Mouse (Mus musculus): ENCODE results near the gene Inf2.

Gene Inf2

DNA sequence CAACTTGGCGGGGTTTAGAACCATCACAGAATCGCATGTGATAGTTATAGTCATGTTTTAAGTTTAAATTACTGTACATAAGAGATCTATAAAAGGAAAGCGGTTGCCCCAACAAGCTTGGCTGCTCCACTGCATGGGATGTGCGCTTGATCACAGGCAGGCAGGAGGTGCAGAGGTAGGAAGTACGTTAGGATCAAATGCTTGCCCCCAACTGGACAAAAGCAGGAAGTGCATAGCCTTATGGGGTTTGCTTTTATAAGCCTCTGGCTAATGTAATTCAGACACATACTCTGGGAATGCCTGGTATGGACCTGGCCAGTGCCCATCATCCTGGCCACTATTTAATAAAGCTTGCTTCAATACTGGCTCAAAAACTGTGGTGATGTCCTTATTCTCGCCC is 17.5 kb upstream of the Inf2 start:
- DNase-seq = no peak

DNA sequence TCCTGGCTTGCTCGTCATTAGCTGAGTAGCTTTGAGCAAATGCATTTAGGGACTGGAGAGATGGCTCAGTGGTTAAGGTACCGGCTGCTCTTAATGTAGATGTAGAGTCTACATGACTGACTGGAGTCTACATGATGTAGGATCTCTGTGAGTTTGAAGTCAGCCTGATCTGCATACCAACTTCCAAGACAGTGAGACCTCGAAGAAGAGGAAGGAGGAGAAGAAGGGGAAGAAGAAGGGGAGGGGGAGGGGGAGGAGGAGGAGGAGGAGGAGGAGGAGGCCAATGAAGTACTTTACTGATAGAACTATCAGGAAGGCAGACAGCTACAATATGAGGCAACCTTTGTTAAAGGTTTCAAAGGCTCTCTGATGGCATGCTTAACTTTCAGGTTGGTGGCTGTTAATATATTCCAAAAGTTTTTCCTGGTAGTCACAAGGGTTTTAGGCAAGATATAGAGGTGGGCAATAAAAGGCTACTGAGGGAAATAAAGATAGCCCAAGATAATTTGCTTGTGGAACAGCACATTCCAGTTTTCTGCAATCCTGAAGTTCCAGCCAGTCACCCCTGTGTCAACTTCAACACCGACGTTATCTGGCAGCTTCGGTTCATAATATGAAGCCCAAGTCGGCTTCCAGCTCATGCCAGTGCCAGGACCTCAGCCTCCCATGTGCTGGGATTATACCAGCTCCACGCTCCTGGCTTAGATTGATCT is 13.2 kb upstream of the Inf2 start:
- no peak for DNase-seq

DNA sequence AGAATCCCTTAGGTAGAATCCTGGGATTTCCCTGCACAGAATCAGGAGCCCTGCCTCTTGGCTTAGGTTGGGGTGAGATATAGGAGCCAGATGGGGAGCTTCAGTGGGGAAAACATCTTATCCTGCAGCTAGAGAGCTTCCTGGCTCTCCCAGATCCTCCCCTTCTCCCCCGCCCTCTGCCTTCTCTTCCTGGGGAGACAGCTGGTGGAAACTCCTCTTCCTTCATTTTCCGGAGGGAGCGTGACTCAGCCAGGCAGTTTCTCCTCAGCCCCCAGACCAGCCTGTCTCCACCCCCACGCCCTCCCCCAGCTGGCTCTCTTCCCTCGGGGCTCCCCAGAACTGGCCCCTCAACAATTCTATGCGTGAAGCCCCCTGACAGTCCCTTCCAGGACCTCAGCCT is 12.2 kb upstream of the Inf2 start:
- DNase-seq = peak; percentile 69

DNA sequence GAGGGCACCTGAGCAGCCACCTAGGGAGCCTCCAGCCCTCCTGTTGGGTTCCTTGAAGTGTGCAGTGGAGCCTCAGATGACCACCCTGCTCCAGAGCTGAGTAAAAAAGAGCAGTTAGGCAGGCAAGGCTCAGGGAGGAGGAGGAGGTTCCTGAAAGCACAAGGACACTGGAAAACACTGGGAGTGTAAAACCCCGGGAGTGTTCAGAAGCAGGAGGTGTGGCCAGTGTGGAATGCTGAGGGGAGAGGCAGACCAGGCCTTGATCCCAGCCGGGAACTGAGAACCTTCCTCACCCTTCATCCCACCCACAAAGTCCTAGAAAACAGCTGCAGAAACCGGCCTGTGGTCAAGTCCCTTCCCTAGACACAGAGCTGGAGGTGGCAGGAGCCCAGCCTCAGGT is 11.8 kb upstream of the Inf2 start:
- peak; percentile 47 for DNase-seq

DNA sequence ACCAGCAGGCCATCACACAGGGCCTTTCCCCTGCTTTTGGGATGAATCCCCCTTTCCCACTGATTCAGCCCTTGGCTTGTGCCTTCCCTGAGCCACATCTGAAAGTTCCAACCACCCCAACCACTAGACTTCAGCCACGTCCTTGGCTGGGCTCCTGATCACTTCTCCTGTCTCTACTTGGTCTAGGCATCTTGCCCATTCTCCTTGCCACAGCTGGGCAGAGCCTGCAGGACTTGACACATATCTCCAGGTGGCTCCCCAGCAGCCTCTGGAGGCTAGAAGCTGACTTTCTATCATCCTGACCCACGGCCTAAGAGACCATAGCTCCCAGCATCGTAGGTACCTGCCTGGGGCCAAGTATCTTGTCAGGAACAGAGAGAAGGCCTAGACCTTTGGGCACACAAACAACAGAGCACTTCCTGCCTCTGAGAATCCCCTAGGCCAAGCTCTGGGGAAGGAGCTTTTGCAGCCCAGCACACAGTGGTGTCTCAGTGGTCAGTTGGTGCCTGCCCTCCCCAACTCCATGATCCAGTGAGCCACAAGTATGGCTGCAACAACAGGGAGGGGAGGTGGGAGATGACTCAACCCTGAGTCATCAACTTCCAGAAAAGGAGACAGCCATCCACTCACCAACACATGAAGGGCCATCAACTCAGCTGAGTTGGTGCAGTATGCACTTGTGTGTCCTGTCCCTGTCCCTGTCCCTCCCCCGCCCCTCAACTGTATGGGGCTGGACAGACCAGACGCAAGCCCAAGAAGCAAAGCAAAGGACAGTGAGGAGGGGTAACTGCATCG is 10.1 kb upstream of the Inf2 start:
- no peak for DNase-seq

DNA sequence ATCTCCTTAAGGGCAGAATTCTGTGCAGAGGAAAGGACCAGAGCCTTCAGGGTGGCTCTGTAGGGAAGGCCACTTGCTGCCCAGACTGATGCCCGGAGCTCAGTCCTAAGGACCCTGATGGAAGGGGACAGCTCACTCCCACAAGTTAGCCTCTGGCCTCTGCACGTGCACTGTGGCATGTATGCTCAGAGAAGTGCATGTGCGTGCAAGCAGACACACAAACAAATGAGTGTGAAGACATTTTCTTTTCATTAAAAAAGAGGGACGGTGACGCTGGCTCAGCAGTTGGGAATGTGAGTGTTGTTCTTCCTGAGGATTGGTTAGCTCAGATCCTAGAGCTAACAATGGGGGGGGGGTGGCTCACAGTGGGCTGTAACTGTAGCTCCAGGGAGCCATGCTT is 9.2 kb upstream of the Inf2 start:
- DNase-seq = no peak

DNA sequence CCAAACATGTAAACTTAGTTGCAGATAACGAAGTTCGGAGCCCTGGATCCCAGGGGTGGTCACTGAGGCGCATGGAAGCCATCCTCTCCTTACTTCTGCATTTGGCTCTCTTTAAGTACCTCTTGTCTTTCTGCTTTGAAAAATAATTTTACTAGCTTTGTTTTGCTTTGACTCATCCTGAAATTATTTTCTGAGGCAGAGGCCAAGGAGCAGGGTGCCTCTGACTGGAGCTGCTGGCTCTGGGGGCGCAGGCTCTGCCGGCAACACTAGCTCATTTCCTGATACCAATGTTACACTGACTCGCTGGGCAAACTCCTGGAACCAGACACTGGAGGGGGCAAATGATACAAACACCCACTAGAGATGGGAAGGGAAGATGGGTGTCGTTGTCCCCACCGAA is 8.7 kb upstream of the Inf2 start:
- DNase-seq = no peak

DNA sequence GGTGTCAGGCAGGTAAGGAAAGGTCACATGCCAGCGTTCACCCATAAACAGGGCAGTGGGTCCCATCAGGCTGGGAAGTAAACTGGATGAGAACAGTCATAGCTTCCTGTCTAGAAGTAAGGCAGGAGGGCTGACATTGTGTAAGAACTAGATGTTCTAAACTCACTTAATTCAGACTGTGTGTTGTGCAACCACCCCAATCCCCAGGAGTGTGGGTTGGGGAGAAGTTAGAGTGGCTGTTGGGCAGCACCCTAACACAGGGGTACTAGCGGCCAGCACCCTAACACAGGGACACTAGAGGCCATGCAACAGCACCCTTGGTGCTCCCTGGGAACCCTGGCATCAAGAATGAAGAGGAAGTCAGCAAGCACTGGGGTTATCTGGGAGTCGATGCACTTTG is 7.5 kb upstream of the Inf2 start:
- no peak for DNase-seq

DNA sequence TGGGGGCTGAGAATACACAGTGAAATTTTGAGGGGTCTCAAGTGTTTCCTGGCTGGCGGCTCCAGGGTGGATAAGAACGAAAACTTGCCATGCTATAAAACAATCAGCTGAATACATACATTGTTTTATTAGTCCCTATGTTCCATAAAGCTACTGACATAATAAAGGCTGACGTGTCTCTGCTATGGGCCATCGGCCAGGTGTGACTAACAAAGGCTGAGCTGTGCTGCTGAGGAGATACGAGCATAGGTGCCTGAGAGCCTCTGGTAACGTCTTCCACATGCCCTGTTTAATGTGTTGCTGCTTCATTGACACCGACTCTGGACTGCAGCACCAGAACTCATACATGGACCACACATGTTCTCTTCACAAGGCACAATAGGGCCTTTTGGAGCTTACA is 3.6 kb upstream of the Inf2 start:
- DNase-seq = no peak

DNA sequence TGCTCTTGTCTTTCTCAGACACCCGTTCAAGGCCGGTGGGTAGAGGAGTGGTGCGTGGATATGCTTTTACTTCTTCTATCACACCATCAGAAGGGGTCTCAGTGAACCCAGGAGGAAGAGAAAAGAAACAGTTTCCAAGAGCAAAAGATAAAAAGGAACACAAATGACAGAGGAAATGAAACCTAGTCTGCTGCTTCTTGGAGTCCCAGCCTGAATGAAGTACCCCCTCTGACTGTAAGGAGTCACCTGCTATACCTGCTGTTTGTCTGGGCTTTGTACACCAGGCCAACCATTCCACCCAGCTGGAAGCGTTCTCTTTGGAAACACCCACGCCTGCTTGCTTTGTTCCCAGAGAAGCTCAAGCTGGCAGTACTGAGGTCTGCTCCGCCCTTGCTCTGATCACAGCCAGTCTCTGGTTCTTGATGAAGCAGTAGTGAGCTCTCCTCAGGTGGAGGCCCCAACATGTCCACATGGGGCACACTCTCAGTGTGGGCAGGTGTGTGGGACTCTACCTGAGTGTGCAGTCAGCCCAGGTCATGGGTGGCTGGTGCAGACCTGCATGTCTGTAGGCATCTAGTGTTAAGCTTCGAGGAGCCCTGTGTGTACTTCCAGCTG is 2.6 kb upstream of the Inf2 start:
- peak; percentile 7 for DNase-seq

DNA sequence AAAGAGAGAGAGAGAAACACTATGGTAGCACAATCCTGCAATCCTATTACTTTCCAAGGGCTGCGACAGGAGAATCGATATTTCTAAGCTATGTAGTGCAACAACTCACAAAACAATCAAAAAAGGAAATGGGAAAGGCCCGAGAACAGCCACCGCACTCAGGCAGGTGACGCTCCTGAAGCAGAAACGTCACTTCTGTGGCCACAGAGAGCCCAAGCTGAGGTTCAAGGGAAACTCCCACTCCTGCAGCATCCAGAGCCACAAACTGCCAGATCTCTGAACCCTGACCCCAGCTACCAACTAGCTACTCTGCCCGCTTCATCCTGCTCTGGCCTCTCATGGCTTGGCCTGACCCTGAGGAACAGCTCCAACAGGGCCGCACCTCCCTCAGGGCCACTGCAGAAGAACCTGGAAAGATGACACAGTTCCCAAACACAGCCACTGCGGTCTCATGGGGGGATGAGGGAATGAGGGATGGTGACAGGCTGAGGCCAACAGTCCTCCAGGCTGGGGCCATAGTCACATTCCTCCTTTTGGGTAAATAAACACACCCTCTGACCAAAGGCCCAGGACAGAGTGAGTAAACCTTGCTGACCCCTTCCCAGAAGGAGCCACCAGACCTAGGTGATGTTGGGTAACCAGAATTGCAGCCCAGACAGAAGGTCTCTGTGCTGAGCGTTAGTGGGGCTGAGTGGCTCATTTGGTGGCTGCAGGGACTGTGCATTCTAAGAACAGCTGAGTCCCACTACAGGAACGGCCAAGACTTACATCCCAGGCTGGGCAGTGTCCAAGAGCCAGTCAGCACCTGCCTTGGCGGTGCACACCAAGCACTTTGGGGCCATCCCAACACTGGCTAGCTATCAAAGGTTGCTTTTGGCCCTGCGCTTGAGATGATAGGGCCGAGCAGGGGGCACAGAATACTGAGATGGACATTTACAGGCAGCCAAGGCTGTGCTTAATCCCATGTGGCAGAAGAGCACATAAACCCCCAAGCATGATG is 1.2 kb upstream of the Inf2 start:
- DNase-seq = peak; percentile 15

DNA sequence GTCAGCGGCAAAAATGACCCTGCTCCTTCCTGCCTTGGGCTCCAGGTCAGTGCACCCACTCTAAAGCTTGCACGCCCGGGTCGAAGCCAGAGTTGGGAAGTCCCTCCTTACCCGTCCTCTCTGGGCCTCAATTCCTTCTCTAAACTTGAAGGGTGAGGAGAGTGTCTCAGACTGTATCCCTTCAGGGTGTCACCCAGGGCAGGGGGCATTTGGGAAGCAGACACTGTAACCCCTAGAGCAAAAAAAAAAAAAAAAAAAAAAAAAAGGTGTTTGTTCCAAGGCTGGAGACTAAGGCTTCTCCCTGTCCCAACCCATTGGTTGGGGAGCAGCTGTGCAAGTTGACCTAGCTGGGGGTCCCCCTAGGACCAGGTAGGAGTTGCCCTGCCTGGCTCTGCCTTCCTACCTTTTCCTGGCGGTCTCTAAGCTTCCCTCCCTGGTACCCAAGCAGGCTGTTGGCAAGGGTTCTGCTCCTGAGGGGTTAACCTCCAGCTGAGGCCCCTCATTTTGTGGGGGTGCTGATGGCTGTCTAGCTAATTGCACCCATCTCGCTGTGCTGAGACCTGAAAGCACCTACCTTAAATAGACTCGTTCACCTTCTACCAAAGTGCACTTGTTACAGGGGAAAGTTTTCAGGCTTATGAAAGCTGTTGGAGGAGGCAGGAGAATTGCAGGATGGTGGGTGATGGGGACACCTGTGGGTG is 1.1 kb downstream of the Inf2 start:
- peak; percentile 21 for DNase-seq

DNA sequence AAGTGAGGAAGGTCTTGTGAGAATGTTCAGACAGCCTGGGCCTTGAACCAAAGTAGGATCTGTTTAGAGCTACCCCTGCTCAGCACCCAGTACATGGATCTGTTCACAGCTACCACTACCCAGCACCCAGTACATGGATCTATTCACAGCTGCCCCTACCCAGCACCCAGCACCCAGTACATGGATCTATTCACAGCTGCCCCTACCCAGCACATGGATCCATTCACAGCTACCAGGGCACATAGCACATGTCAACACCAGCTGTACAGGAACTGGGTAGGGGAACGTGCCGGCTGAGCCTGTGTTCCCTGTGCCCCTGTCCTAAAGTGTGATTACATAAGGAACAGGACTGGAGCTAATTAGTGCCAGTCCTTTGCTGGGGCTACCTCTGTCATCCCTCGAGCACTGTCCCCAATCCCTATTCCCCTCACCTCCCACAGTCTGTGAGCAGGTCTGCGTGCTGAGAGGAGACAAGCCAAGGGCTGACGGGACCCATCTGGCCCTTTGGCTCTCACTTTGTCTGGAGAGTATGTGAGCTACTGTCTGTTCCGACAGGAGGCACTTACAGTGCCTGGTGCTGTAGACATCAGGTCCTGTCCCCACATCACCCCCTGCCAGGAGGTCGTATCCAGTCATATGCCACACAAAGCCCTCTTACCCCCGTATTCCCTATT is 2.1 kb downstream of the Inf2 start:
- DNase-seq = peak; percentile 23

DNA sequence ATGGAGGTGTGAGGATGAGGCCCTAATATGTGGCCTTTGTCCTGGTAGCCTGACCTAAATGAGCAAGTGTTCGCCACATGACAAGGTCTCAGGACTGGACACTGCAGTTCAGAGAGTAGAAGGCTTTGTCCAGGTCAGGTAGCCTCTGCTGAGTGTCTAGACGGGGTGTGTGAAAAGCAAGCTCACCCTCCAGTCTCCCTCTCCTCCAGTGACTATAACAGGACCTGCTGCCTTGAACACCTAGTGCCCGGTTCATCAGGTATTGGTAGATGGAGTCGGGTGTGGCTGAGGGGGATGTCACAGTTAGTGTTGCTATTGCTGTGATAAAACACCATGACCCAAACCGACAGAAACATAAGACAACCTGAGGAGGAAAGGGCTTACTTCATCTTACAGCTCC is 2.7 kb downstream of the Inf2 start:
- DNase-seq = no peak

DNA sequence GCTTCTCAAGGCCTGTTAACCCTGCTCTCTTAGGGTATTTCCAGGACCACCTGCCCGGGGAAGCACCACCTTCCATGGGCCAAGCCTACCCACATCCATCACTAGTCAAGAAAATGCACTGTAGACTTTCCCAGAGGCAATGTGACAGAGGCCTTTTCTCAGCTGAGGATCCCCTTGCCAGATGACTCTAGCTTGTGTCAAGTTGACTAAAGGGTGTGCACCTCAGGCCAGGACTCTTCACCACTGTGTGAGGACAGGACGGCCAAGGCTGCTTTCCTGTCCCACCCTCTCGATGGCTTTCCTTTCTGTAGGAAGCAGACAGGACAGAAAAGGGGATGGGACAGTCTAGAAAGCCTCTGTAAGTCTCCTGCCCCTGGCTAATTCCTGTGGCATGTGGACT is 3.1 kb downstream of the Inf2 start:
- peak; percentile 14 for DNase-seq

DNA sequence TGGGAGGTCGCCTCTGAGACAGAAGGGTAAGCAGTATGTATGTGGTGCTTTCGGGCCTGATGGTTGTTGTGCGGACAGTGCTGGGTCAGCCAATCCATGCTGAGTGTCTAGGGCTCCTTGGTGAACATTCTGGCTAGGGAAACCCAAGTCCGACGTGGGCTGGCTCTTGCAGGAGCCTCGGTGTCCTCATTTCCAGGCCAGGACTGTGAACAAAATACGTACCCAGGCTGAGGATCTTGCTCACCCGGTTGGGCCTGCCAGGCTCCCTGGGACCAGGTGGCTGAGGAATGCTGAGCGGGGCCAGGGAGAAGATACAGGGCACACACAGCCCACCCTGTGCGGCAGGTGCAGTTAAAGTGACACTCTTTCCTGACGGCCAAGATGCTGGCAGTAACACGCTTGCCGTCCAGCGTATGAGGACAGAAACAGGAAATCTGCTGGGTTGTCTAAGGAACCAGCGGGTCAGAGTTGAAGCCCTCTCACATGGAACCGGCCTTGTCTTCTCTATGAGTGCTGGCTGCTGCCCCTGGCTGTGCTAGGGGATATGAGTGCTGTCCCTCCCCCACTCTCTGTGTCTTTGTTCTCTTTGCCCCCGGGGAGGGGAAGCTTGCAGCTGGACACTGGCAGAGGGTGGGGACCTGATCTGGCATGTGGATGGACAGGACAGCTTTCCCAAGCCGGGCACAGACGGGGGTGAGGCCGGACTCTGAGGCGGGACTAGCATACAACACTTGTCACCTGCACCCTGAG is 4.6 kb downstream of the Inf2 start:
- peak; percentile 57 for DNase-seq

DNA sequence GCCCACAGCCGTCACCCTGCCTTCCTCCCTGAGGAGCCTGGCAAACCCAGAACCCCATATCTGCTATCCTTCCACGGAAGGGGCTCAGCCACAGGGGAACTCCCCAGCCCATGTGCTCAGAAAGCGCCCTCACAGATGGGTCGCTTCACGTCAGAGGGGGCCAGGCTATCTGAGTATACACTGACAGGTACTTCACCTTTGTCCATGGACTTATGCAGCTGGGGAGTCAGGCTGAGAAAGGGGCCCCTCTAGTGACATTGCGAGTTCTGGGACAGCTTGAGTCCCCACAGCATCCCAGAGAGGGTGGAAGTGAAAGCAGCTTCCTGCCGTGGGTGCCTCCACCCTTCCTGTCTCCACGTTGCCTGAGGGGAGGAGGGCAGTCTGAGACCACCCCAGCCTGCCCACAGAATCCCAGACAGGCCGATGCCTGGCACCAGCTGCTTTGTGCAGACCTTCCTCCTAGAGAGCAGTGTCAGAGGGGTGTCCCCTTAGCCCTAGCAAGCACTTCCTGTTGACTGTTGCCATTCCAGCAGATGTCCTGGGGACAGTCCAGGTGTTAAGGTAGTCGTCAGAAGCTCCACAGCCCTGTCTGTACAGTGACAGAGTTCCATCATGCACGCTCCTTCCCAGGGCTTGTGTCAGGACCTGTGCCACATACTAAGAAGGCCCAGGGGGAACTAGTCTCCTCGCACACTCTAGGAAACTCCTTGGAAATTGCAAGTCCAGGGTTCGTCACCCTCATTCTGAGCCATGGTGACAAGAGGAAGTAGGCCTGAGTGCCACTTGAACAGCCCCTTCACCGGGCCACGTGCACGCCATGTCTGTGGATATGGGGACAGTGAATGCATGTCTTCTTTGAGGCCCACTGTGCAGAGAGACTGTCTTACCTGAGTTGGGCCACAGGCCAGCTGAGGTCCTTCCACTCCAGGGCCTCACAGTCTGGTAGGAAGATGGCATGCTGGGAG is 5.6 kb downstream of the Inf2 start:
- DNase-seq = no peak

DNA sequence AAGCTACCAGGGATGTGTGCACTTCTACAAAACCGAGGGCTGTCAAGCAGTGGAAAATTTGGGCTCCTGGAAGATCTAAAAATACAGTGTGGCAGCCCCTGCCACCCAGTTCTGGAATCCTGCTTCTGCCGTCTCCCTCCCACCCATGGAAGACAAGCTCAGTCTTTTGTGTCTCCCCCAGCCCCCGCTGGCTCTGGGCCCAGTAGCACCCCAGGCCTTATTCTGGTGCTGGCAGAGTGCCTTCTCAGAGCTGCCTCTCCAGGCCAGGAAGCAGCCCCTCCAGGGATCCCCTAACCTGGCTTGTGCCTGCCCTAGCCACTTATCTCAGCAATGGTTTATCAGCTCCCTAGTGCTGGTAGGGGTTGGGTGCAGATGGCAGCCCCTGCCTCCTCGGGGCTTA is 6.4 kb downstream of the Inf2 start:
- DNase-seq = no peak

DNA sequence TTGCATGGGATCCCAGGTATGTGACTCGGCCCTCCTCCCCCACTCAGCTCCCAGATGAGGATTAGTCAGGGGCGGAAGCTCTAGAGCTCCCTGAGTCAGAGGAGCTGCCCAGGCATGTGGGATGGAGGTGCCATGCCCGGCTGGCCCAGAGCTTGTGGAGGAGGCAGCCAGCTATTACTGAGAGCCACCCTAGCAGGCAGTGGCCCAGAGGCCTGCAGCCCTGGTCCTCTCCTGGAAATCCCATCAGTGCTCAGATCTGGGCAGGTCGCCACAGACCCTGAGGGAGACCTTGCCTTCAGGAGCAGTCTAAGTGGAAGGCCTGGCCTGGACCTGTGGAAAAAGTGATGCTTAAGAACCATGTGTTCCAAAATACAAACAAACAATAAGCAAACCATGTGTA is 7.0 kb downstream of the Inf2 start:
- no peak for DNase-seq

DNA sequence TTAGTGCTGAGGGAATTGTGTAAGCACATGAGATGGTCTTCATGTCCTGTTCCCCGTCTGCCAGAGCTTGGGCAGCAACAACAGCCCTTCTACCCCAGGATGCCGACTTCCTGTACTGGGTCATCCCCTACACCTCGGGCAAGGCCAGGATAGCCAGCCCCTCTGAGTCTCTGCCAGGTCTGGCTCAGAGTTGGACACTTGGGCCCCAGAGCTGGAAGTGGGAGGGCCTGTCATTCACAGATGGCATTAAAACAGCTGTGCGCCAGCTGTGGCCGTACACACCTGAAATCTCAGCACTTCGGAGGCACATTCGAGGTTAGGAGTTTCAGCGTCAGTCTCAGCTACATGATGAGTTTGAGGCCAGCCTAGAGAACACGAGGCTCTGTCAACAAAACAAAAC is 7.9 kb downstream of the Inf2 start:
- DNase-seq = no peak
